Comparison of ENCODE assay signal across 25 mouse cellular contexts in the genomic region with DNA sequence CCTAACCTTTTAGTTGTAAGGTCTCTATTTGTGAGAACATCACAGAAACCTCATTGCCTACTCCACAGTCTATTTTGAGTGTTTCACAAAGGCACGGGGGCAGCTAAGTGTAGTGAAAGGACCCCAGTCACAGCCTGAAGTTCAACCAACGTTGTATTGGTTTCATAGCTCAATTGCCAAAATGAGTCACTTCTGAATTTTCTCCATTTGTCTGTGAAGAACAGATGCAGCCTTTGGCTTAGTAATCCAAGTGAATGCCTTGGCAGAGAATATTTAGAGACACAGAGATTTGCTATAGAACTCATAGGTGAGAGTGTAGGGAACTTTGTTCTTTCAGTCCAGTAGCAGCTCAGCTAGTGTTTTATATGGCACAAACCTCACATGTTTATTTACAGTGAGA.
A peak's percentile ranks its signal among the peaks of the same experiment; 100 is the strongest.
DNase-seq lines count a peak whose midpoint lies in the region; ATAC-seq and TF ChIP-seq lines count a peak whose summit lies in the region.
"Had no signal": no experiment of that assay in that cellular context is flagged by ENCODE, and none has a peak within 500 bp of the region (broad histone marks: within the 10 kb centered on the region; RNA-seq: fewer than 3 reads in every experiment).

No protein-coding gene starts in this region.

- peaks cover 6% of the 10 kb centered on the region for H3K4me1 ChIP-seq in hindbrain, embryonic 14.5 days (replicated peaks; ENCODE audit: control insufficient read depth, insufficient read depth, low read length)
- no peaks in the 10 kb centered on the region for H3K4me1 ChIP-seq in hindbrain, postnatal 0 days (ENCODE audit: insufficient read depth, low read length)
- peaks cover 17% of the 10 kb centered on the region; the same call in 1 of the 2 replicates for H3K4me1 ChIP-seq in neural tube, embryonic 13.5 days (replicated peaks)
- H3K4me1 ChIP-seq in neural tube, embryonic 15.5 days: no peaks in the 10 kb centered on the region
- H3K4me1 ChIP-seq: embryonic facial prominence, embryonic 10.5 days; hindbrain, embryonic 10.5 days; limb, embryonic 12.5 days; liver, embryonic 12.5 days; midbrain, embryonic 10.5 days had no signal

- 37% methylated on average over 2 of the region's 2 CpGs for WGBS in hindbrain, embryonic 14.5 days
- WGBS in hindbrain, postnatal 0 days: 38% methylated on average over 2 of the region's 2 CpGs
- 60% methylated on average over 2 of the region's 2 CpGs for WGBS in neural tube, embryonic 13.5 days
- WGBS in neural tube, embryonic 15.5 days: 42% methylated on average over 2 of the region's 2 CpGs

- no peak overlapping the region for H3K9ac ChIP-seq in hindbrain, embryonic 14.5 days
- H3K9ac ChIP-seq in hindbrain, postnatal 0 days (replicated peaks; ENCODE audit: low read length): no peak overlapping the region
- no peak overlapping the region for H3K9ac ChIP-seq in neural tube, embryonic 13.5 days
- H3K9ac ChIP-seq in neural tube, embryonic 15.5 days (replicated peaks): no peak overlapping the region
- H3K9ac ChIP-seq: limb, embryonic 12.5 days; liver, embryonic 12.5 days had no signal

- no peaks in the 10 kb centered on the region for H3K9me3 ChIP-seq in hindbrain, embryonic 14.5 days (ENCODE audit: control insufficient read depth, low read length)
- no peaks in the 10 kb centered on the region for H3K9me3 ChIP-seq in hindbrain, postnatal 0 days (ENCODE audit: low read length)
- no peaks in the 10 kb centered on the region for H3K9me3 ChIP-seq in neural tube, embryonic 13.5 days
- H3K9me3 ChIP-seq in neural tube, embryonic 15.5 days (replicated peaks): no peaks in the 10 kb centered on the region
- H3K9me3 ChIP-seq: embryonic facial prominence, embryonic 10.5 days; forebrain, embryonic 10.5 days; hindbrain, embryonic 10.5 days; limb, embryonic 12.5 days; liver, embryonic 12.5 days; midbrain, embryonic 10.5 days had no signal

- no peak overlapping the region for H3K4me3 ChIP-seq in hindbrain, embryonic 14.5 days (replicated peaks; ENCODE audit: low read length)
- H3K4me3 ChIP-seq in hindbrain, postnatal 0 days (ENCODE audit: low read length): no peak overlapping the region
- no peak overlapping the region for H3K4me3 ChIP-seq in neural tube, embryonic 13.5 days
- H3K4me3 ChIP-seq in neural tube, embryonic 15.5 days (replicated peaks): no peak overlapping the region
- H3K4me3 ChIP-seq: embryonic facial prominence, embryonic 10.5 days; forebrain, embryonic 10.5 days; gastrocnemius, adult 2 months; hindbrain, embryonic 10.5 days; limb, embryonic 12.5 days; liver, embryonic 12.5 days; midbrain, embryonic 10.5 days; myocyte had no signal

- DNase-seq in heart, adult 18-20 months: peak; percentile 5 to 9
- no peak for DNase-seq in heart, adult 11 months
- no peak for DNase-seq in hindbrain, embryonic 14.5 days (ENCODE audit: low spot score)
- no peak for DNase-seq in hindbrain, postnatal 0 days (ENCODE audit: low spot score)
- DNase-seq in telencephalon, adult 2 months (ENCODE audit: low read depth, low spot score): peak; percentile 13
- no peak for DNase-seq in left cerebral cortex, adult 11 months (ENCODE audit: low spot score)
- DNase-seq: adrenal gland, postnatal 25 days; B cell, adult 2 months; cerebellum, adult 11 months; cerebellum, postnatal 10 days; gastrocnemius, adult 2 months; kidney, adult 18-20 months had no signal

- no peaks in the 10 kb centered on the region for H3K36me3 ChIP-seq in hindbrain, embryonic 14.5 days (replicated peaks; ENCODE audit: control insufficient read depth, insufficient read depth)
- H3K36me3 ChIP-seq in hindbrain, postnatal 0 days (ENCODE audit: insufficient read depth, low read length): no peaks in the 10 kb centered on the region
- H3K36me3 ChIP-seq in neural tube, embryonic 13.5 days: no peaks in the 10 kb centered on the region
- no peaks in the 10 kb centered on the region for H3K36me3 ChIP-seq in neural tube, embryonic 15.5 days
- H3K36me3 ChIP-seq: embryonic facial prominence, embryonic 10.5 days; forebrain, embryonic 10.5 days; hindbrain, embryonic 10.5 days; limb, embryonic 12.5 days; liver, embryonic 12.5 days; midbrain, embryonic 10.5 days had no signal

- H3K27me3 ChIP-seq in hindbrain, embryonic 14.5 days (ENCODE audit: control insufficient read depth, insufficient read depth, low read length): no peaks in the 10 kb centered on the region
- H3K27me3 ChIP-seq in hindbrain, postnatal 0 days (ENCODE audit: insufficient read depth, low read length): no peaks in the 10 kb centered on the region
- no peaks in the 10 kb centered on the region for H3K27me3 ChIP-seq in neural tube, embryonic 13.5 days
- H3K27me3 ChIP-seq in neural tube, embryonic 15.5 days (replicated peaks): no peaks in the 10 kb centered on the region
- H3K27me3 ChIP-seq: limb, embryonic 12.5 days; liver, embryonic 12.5 days had no signal

- H3K4me2 ChIP-seq in hindbrain, embryonic 14.5 days (replicated peaks): no peak overlapping the region
- no peak overlapping the region for H3K4me2 ChIP-seq in hindbrain, postnatal 0 days (ENCODE audit: low read depth, low read length)
- H3K4me2 ChIP-seq in neural tube, embryonic 13.5 days: no peak overlapping the region
- no peak overlapping the region for H3K4me2 ChIP-seq in neural tube, embryonic 15.5 days
- H3K4me2 ChIP-seq: limb, embryonic 12.5 days; liver, embryonic 12.5 days had no signal

- no peak for TF ChIP-seq CTCF in hindbrain, postnatal 0 days (IDR thresholded peaks at IDR 0.05; ENCODE audit: low read depth)

- ATAC-seq in hindbrain, embryonic 14.5 days (ENCODE audit: low FRiP score): no peak
- ATAC-seq in hindbrain, postnatal 0 days: no peak
- no peak for ATAC-seq in neural tube, embryonic 13.5 days (ENCODE audit: low read depth)
- no peak for ATAC-seq in neural tube, embryonic 15.5 days (ENCODE audit: low FRiP score)
- ATAC-seq: inflammation-experienced regulatory T-cells, adult 6 months; liver, embryonic 12.5 days; midbrain, embryonic 16.5 days had no signal

- H3K27ac ChIP-seq in hindbrain, embryonic 14.5 days: peak overlapping the region; percentile 43; the same call in 1 of the 2 replicates
- H3K27ac ChIP-seq in hindbrain, postnatal 0 days: no peak overlapping the region
- H3K27ac ChIP-seq in neural tube, embryonic 13.5 days (replicated peaks): 0 out of 2 replicates have a peak overlapping the region, but pooled peaks have one; percentile 67
- no peak overlapping the region for H3K27ac ChIP-seq in neural tube, embryonic 15.5 days (replicated peaks)
- H3K27ac ChIP-seq: embryonic facial prominence, embryonic 10.5 days; forebrain, embryonic 10.5 days; gastrocnemius, adult 2 months; hindbrain, embryonic 10.5 days; kidney, postnatal 0 days; limb, embryonic 12.5 days; liver, embryonic 12.5 days; midbrain, embryonic 10.5 days; stomach, postnatal 0 days had no signal

Comparison
In these comparisons a context has a peak if more than half of its experiments do, and no peak if none do; other contexts are left out.
1. DNase-seq: peak in heart, adult 18-20 months (2 of 2) and telencephalon, adult 2 months (single experiment); none in heart, adult 11 months (single experiment), hindbrain, embryonic 14.5 days (single experiment), hindbrain, postnatal 0 days (single experiment) and left cerebral cortex, adult 11 months (single experiment).
2. H3K27ac ChIP-seq: peak in hindbrain, embryonic 14.5 days (single experiment) and neural tube, embryonic 13.5 days (single experiment); none in hindbrain, postnatal 0 days (single experiment) and neural tube, embryonic 15.5 days (single experiment).